Comparison of ENCODE assay signal across 20 mouse cellular contexts in genomic region chr10:119548774-119549173, GRCm38 (mm10).
DNase-seq lines count a peak whose midpoint lies in the region; ATAC-seq and TF ChIP-seq lines count a peak whose summit lies in the region.
"Had no signal": no experiment of that assay in that cellular context is flagged by ENCODE, and none has a peak within 500 bp of the region (broad histone marks: within the 10 kb centered on the region; RNA-seq: fewer than 3 reads in every experiment).

No protein-coding gene starts in this region.

- no peak overlapping the region for H3K4me2 ChIP-seq in lung, embryonic 14.5 days
- H3K4me2 ChIP-seq in midbrain, embryonic 11.5 days: no peak overlapping the region
- no peak overlapping the region for H3K4me2 ChIP-seq in midbrain, embryonic 16.5 days (ENCODE audit: low read length)
- no peak overlapping the region for H3K4me2 ChIP-seq in stomach, postnatal 0 days (replicated peaks; ENCODE audit: low read depth)
- H3K4me2 ChIP-seq: embryonic facial prominence, embryonic 12.5 days; forebrain, embryonic 13.5 days; forebrain, embryonic 15.5 days had no signal

- no peak overlapping the region for H3K27ac ChIP-seq in lung, embryonic 14.5 days (ENCODE audit: low read depth)
- H3K27ac ChIP-seq in midbrain, embryonic 11.5 days (ENCODE audit: low read depth, low read length): no peak overlapping the region
- no peak overlapping the region for H3K27ac ChIP-seq in midbrain, embryonic 16.5 days (ENCODE audit: low read length)
- H3K27ac ChIP-seq in stomach, postnatal 0 days (replicated peaks): no peak overlapping the region
- H3K27ac ChIP-seq: embryonic facial prominence, embryonic 10.5 days; embryonic facial prominence, embryonic 12.5 days; forebrain, embryonic 13.5 days; forebrain, embryonic 15.5 days had no signal

- no peaks in the 10 kb centered on the region for H3K9me3 ChIP-seq in lung, embryonic 14.5 days (ENCODE audit: low read depth, low read length)
- H3K9me3 ChIP-seq in midbrain, embryonic 11.5 days (ENCODE audit: control insufficient read depth, low read length): no peaks in the 10 kb centered on the region
- no peaks in the 10 kb centered on the region for H3K9me3 ChIP-seq in midbrain, embryonic 16.5 days (replicated peaks; ENCODE audit: control insufficient read depth, low read length, poor library complexity, severe bottlenecking)
- no peaks in the 10 kb centered on the region for H3K9me3 ChIP-seq in stomach, postnatal 0 days (ENCODE audit: control insufficient read depth, low read length)
- H3K9me3 ChIP-seq: embryonic facial prominence, embryonic 10.5 days; embryonic facial prominence, embryonic 12.5 days; forebrain, embryonic 13.5 days; forebrain, embryonic 15.5 days had no signal

- 55% methylated on average over 10 of the region's 10 CpGs for WGBS in lung, embryonic 14.5 days
- 94% methylated on average over 10 of the region's 10 CpGs for WGBS in midbrain, embryonic 11.5 days
- 98% methylated on average over 10 of the region's 10 CpGs for WGBS in midbrain, embryonic 16.5 days
- 47% methylated on average over 10 of the region's 10 CpGs for WGBS in stomach, postnatal 0 days

- H3K9ac ChIP-seq in lung, embryonic 14.5 days: no peak overlapping the region
- H3K9ac ChIP-seq in midbrain, embryonic 11.5 days (ENCODE audit: low read length): no peak overlapping the region
- H3K9ac ChIP-seq in midbrain, embryonic 16.5 days (ENCODE audit: low read depth, low read length): no peak overlapping the region
- H3K9ac ChIP-seq in stomach, postnatal 0 days (ENCODE audit: low read length): no peak overlapping the region
- H3K9ac ChIP-seq: embryonic facial prominence, embryonic 12.5 days; forebrain, embryonic 13.5 days; forebrain, embryonic 15.5 days; forebrain, postnatal 0 days had no signal

- ATAC-seq in lung, embryonic 14.5 days (ENCODE audit: insufficient read depth): no peak
- no peak for ATAC-seq in midbrain, embryonic 11.5 days (ENCODE audit: low FRiP score)
- no peak for ATAC-seq in midbrain, embryonic 16.5 days
- peak; percentile 67; the same call in 1 of the 2 replicates for ATAC-seq in stomach, postnatal 0 days (ENCODE audit: low FRiP score, low TSS enrichment)
- ATAC-seq: forebrain, embryonic 13.5 days; forebrain, embryonic 15.5 days; forebrain, postnatal 0 days had no signal

- H3K27me3 ChIP-seq in lung, embryonic 14.5 days (ENCODE audit: insufficient read depth, low read length): no peaks in the 10 kb centered on the region
- no peaks in the 10 kb centered on the region for H3K27me3 ChIP-seq in midbrain, embryonic 11.5 days (ENCODE audit: control insufficient read depth, insufficient read depth, low read length)
- H3K27me3 ChIP-seq in midbrain, embryonic 16.5 days (ENCODE audit: control insufficient read depth, insufficient read depth, low read depth, low read length): no peaks in the 10 kb centered on the region
- H3K27me3 ChIP-seq in stomach, postnatal 0 days (ENCODE audit: control insufficient read depth, insufficient read depth, low read length): no peaks in the 10 kb centered on the region
- H3K27me3 ChIP-seq: embryonic facial prominence, embryonic 12.5 days; forebrain, embryonic 13.5 days; forebrain, embryonic 15.5 days had no signal

- TF ChIP-seq EP300 in stomach, postnatal 0 days (optimal IDR thresholded peaks at IDR 0.05): no peak

- no peak for TF ChIP-seq CTCF in lung, embryonic 14.5 days (IDR thresholded peaks at IDR 0.05; ENCODE audit: low read depth)
- no peak for TF ChIP-seq CTCF in stomach, postnatal 0 days (IDR thresholded peaks at IDR 0.05; ENCODE audit: low read depth)

- DNase-seq in lung, embryonic 14.5 days: peak; percentile 19
- DNase-seq in lung, postnatal 36 days: no peak
- peak; percentile 82 for DNase-seq in midbrain, embryonic 11.5 days (ENCODE audit: low spot score, missing footprints)
- no peak for DNase-seq in stomach, postnatal 0 days (ENCODE audit: low spot score)
- no peak for DNase-seq in MN1 (ENCODE audit: low spot score)
- DNase-seq: adrenal gland, adult 2 months; adrenal gland, postnatal 10 days; adrenal gland, postnatal 25 days; cerebellum, adult 11 months; cerebellum, adult 18-20 months; cerebellum, adult 8-10 months; cerebellum, postnatal 10 days; cerebellum, postnatal 25 days; forebrain, postnatal 0 days had no signal

- no peaks in the 10 kb centered on the region for H3K4me1 ChIP-seq in lung, embryonic 14.5 days (ENCODE audit: insufficient read depth)
- H3K4me1 ChIP-seq in midbrain, embryonic 11.5 days (ENCODE audit: control insufficient read depth, insufficient read depth, low read length): no peaks in the 10 kb centered on the region
- H3K4me1 ChIP-seq in midbrain, embryonic 16.5 days (ENCODE audit: control insufficient read depth, insufficient read depth, low read length): peaks cover 7% of the 10 kb centered on the region
- H3K4me1 ChIP-seq in stomach, postnatal 0 days (replicated peaks; ENCODE audit: control insufficient read depth, insufficient read depth): no peaks in the 10 kb centered on the region
- H3K4me1 ChIP-seq: embryonic facial prominence, embryonic 12.5 days had no signal

- no peaks in the 10 kb centered on the region for H3K36me3 ChIP-seq in lung, embryonic 14.5 days (ENCODE audit: insufficient read depth)
- H3K36me3 ChIP-seq in midbrain, embryonic 11.5 days (ENCODE audit: control insufficient read depth, insufficient read depth, low read length): no peaks in the 10 kb centered on the region
- H3K36me3 ChIP-seq in midbrain, embryonic 16.5 days (ENCODE audit: control insufficient read depth, insufficient read depth, low read length): no peaks in the 10 kb centered on the region
- no peaks in the 10 kb centered on the region for H3K36me3 ChIP-seq in stomach, postnatal 0 days (ENCODE audit: control insufficient read depth, insufficient read depth, low read length)
- H3K36me3 ChIP-seq: embryonic facial prominence, embryonic 10.5 days; embryonic facial prominence, embryonic 12.5 days; forebrain, embryonic 15.5 days; G1E had no signal

- no peak overlapping the region for H3K4me3 ChIP-seq in lung, embryonic 14.5 days (ENCODE audit: low read depth, low read length)
- no peak overlapping the region for H3K4me3 ChIP-seq in midbrain, embryonic 11.5 days (ENCODE audit: low read depth, low read length)
- H3K4me3 ChIP-seq in midbrain, embryonic 16.5 days (ENCODE audit: low read depth, low read length): no peak overlapping the region
- H3K4me3 ChIP-seq in stomach, postnatal 0 days (ENCODE audit: low read depth, low read length): no peak overlapping the region
- H3K4me3 ChIP-seq: embryonic facial prominence, embryonic 10.5 days; embryonic facial prominence, embryonic 12.5 days; forebrain, embryonic 13.5 days; forebrain, embryonic 15.5 days had no signal

Comparison
In these comparisons a context has a peak if more than half of its experiments do, and no peak if none do; other contexts are left out.
1. DNase-seq: peak in lung, embryonic 14.5 days (single experiment) and midbrain, embryonic 11.5 days (single experiment); none in lung, postnatal 36 days (single experiment), stomach, postnatal 0 days (single experiment) and MN1 (single experiment).